Mouse (Mus musculus) spleen, embryonic (tissue): Measurements from ENCODE around the gene Ntn5.

Experiments used
- CTCF ChIA-PET: fragments of 350-600 bp; sonication (Branson Sonifier 250); formaldehyde crosslinking; loops from one replicate; lab custom pipeline; 2022; lab: Charles Lee

Ntn5 gene

DNA sequence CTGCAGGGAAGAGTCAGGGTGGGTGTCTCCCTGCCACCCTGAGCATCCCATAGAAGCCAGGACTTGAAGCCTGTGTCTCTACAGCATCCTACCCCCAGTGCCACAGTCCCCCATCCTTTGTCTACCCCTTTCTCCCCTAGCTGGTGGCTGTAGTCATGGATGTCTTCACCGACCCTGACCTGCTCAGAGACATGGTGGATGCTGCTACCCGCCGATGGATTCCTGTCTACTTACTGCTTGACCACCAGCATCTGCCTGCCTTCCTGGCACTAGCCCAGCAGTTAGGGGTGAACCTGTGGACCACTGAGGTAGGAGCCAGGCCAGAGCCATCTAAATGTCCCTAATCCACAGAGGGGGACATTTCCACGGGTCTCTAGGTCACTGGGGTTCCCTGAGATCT is 39.5 kb downstream of the Ntn5 start:
- CTCF ChIA-PET = no interaction called here

DNA sequence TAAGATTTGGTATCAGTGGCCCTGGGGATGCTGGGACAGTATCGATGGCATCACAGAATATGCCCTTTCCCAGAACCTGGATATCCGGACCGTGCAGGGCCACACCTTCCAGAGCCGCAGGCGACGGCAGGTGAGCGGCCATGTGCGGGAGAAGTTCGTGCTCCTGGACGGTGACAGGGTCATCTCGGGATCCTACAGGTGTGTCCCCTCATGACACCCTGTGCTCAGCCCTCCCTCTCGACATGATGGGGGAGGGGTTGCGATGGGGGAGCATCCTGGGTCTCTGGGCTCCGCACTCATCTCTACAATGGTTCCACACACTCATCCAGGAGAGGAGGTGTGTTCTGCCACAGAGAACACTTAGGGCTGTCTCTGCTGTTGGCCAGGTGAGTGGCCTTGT is 40.0 kb downstream of the Ntn5 start:
- CTCF ChIA-PET = no interaction called here

DNA sequence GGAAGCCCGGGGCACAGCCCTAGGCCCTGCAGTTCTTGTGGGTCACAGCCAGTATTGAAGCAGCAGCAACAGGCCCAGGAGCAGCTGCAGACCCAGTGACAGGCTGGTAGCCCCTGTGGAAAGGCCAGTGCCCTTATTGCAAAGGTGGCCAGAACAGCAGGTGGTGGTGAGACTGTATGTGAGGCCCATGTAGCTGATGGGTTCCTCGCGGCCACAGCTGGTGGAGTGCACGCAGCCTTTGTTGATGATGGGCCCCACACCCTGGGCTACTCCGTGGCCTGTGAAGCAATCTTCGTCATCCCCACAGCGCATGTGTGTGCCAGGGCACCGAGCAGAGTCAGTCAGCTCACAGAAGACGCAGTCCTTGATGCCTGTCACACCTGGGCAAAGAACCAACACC is 41.3 kb downstream of the Ntn5 start:
- CTCF ChIA-PET = interaction anchor here (0.6 kb wide), 1 partner anchor 211 kb away, joined by 6 read pairs; no protein-coding TSS in a partner anchor

DNA sequence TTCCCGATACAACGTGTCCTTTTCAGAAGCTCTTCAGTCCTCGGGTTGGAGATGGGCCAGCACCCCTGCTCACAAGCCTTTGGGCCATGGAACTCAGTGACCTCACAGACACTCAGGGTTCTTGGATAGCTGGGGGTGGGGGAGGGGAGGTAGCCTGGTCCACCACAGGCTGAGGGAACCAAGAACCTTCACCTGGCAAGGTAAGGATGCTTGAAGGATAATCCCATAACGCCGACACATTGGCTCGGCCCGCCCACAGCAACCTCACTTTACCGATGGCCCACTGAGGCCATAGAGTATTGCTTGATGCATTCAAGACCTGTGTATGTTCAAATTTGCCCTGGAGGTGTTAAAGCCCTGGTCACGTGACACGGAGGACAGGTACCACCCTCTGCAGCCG is 41.9 kb downstream of the Ntn5 start, which contains the start of gene Spaca4:
Spaca4 (minus strand) TSS at position 101 of the 400 bp plus-strand sequence.
- CTCF ChIA-PET = interaction anchor here (0.6 kb wide), 1 partner anchor 210 kb away, joined by 6 read pairs; no protein-coding TSS in a partner anchor

DNA sequence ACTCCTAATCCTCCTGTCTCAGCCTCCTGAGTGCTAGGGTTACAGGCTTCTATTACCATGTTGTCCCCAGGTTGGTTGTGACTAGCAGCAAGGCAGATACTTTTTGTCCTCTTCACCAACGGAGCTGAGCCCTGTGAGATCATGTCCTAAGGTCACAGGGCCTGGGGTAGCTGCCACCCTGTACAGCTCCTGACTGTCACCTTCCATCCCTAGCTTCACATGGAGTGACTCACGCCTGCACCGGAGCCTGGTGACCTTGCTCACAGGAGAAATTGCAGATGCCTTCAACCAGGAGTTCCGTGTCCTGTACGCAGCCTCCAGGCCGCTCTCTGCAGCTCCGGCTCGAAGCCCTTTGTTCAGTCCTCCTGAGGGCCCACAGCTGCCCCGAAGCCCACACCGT is 42.6 kb downstream of the Ntn5 start:
- CTCF ChIA-PET = no interaction called here

GRCm38 (mm10) chr7:45727625-45728024 is 43.8 kb downstream of the Ntn5 start:
- CTCF ChIA-PET = no interaction called here

GRCm38 (mm10) chr7:45730727-45731431 is 47.1 kb downstream of the Ntn5 start:
- CTCF ChIA-PET = no interaction called here

GRCm38 (mm10) chr7:45733477-45733876 is 49.7 kb downstream of the Ntn5 start:
- CTCF ChIA-PET = no interaction called here

- CTCF ChIA-PET = interaction anchor here (0.5 to 3.9 kb wide), 3 partner anchors 11 to 62 kb away, joined by 3 to 25 read pairs (median 3); no protein-coding TSS in a partner anchor
Measured at GRCm38 (mm10) chr7:45739162-45739763, 55.4 kb downstream of the Ntn5 start.

- CTCF ChIA-PET = interaction anchor here (0.5 to 3.9 kb wide), 4 partner anchors 10 to 440 kb away, joined by 3 to 25 read pairs (median 3); no protein-coding TSS in a partner anchor
Measured at GRCm38 (mm10) chr7:45739820-45740219, 56.0 kb downstream of the Ntn5 start.

DNA sequence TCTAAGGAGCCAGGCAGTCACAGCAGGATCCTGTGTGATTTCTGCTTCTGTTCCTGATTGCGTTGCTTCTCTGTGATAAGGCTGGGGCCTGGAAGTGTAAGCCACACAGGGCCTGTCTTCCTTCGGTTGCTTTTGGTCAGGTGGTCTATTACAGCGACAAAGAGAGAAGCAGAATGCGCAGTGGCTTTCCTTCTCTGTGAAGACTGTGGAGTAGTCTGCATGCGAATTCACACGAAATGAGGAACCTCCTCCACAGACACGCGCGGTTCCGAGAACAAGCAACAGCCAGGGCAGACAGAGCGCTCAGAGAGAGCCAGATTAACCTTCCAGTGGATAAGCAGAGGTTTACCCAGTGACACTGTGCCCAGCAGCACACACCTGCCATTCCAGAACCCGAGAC is 57.5 kb downstream of the Ntn5 start:
- CTCF ChIA-PET = interaction anchor here (3.9 kb wide), 1 partner anchor 60 kb away, joined by 25 read pairs; no protein-coding TSS in a partner anchor

DNA sequence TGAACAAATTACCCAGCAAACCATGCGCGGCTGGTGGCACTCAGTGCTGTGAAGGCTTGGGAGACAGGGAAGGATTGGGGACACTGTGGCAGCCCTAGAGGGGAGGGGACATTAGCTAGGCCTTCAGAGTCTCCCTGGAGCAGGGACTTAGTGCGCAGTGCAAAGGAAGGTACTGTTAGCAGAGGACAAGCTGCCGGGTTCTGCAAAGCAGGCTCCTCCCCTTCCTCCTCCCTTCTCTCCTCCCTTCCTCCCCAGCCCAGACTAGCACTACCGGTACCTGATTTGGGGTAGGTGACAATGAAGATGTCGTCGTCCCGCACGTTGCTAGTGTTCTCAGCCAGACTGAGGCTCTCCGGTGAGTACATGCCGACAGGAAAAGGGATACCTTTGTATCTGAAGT is 58.0 kb downstream of the Ntn5 start:
- CTCF ChIA-PET = interaction anchor here (3.9 kb wide), 1 partner anchor 59 kb away, joined by 25 read pairs; no protein-coding TSS in a partner anchor

GRCm38 (mm10) chr7:45742338-45742737 is 58.5 kb downstream of the Ntn5 start:
- CTCF ChIA-PET = interaction anchor here (0.7 to 3.9 kb wide), 2 partner anchors 59 to 647 kb away, joined by 4 to 25 read pairs; no protein-coding TSS in a partner anchor
